Mouse (Mus musculus): ENCODE measurements around the gene Cox4i2.

DNA sequence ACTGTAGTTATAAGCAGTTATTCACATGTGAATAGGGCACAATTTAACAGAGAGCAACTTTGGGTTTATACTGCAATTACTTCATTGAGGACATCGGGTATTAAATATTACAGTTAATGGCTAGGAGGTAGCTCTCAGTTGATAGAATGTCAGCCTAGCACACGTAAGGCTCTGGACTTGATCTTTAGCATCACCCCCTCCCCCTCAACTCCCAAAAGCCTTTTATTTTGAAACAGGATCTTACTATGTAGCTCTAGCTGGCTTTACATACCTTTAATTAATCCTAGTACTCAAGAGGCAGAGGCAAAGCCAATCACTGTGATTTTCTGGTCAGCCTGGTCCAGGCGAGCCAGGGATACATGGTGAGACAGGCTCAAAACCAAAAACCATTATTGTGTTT lies 23.1 kb downstream of the Cox4i2 start:
- TF ChIP-seq CTCF (IDR thresholded peaks at IDR 0.05; ENCODE audit: low read depth, low read length) (no peak), POLR2A (IDR thresholded peaks at IDR 0.05; ENCODE audit: insufficient read depth, low read length) (no peak)
